Mouse (Mus musculus) liver (tissue): ENCODE results near the gene Plod2.

ENCODE experiments used
- DNase-seq: peaks from one replicate; pipeline ENCODE4 v3.0.0-alpha.2; 2020; ENCODE audit warnings: mixed read lengths

The Plod2 gene

GRCm38 (mm10) chr9:92555006-92555958 is 13.3 kb downstream of the Plod2 start:
- DNase-seq: no peak

- DNase-seq: no peak
These were observed 17.7 kb downstream of the Plod2 start for GRCm38 (mm10) chr9:92559750-92560149.

- no peak for DNase-seq
These were observed 19.0 kb downstream of the Plod2 start for GRCm38 (mm10) chr9:92560840-92561547.

- no peak for DNase-seq
These were observed 20.4 kb downstream of the Plod2 start for GRCm38 (mm10) chr9:92562416-92562815.

- no peak for DNase-seq
These were observed 21.3 kb downstream of the Plod2 start for GRCm38 (mm10) chr9:92563306-92563705.

- no peak for DNase-seq
These were observed 22.4 kb downstream of the Plod2 start for GRCm38 (mm10) chr9:92564391-92564790.

GRCm38 (mm10) chr9:92566234-92566633 is 24.2 kb downstream of the Plod2 start:
- no peak for DNase-seq

- no peak for DNase-seq
These were observed 25.5 kb downstream of the Plod2 start for GRCm38 (mm10) chr9:92567474-92567873.

GRCm38 (mm10) chr9:92568798-92569197 is 26.8 kb downstream of the Plod2 start:
- no peak for DNase-seq

- no peak for DNase-seq
These were observed 30.5 kb downstream of the Plod2 start for GRCm38 (mm10) chr9:92572376-92573108.

- no peak for DNase-seq
These were observed 41.9 kb downstream of the Plod2 start for GRCm38 (mm10) chr9:92583876-92584275.

- no peak for DNase-seq
These were observed 44.0 kb downstream of the Plod2 start for GRCm38 (mm10) chr9:92586025-92586424.

GRCm38 (mm10) chr9:92587391-92587790 is 45.4 kb downstream of the Plod2 start:
- no peak for DNase-seq

- no peak for DNase-seq
These were observed 46.2 kb downstream of the Plod2 start for GRCm38 (mm10) chr9:92588226-92588625.

- DNase-seq: no peak
These were observed 47.0 kb downstream of the Plod2 start for GRCm38 (mm10) chr9:92589021-92589420.

GRCm38 (mm10) chr9:92591482-92591881 is 49.5 kb downstream of the Plod2 start:
- DNase-seq: no peak

GRCm38 (mm10) chr9:92592757-92593156 is 50.7 kb downstream of the Plod2 start:
- DNase-seq: no peak

- no peak for DNase-seq
These were observed 52.5 kb downstream of the Plod2 start for GRCm38 (mm10) chr9:92594491-92594890.

- no peak for DNase-seq
These were observed 53.3 kb downstream of the Plod2 start for GRCm38 (mm10) chr9:92595296-92595695.

GRCm38 (mm10) chr9:92596916-92597547 is 55.0 kb downstream of the Plod2 start:
- DNase-seq: no peak

- no peak for DNase-seq
These were observed 55.8 kb downstream of the Plod2 start for GRCm38 (mm10) chr9:92597776-92598175.

- DNase-seq: no peak
These were observed 58.0 kb downstream of the Plod2 start for GRCm38 (mm10) chr9:92599940-92600538.
